Mouse (Mus musculus): ENCODE measurements at regions not wholly inside any gene's neighbourhood (a gene's known extent, or its start where the extent isn't known, plus 50 kb on each side); places are given as distances from the start of the nearest gene placed in this dataset.
A peak's percentile ranks its signal among the peaks of the same experiment; 100 is the strongest.
"Not testable (repeated sequence)": the region's sequence is repeated elsewhere in the genome, so short reads cannot be mapped to it uniquely, and the experiment has no call there.

DNA sequence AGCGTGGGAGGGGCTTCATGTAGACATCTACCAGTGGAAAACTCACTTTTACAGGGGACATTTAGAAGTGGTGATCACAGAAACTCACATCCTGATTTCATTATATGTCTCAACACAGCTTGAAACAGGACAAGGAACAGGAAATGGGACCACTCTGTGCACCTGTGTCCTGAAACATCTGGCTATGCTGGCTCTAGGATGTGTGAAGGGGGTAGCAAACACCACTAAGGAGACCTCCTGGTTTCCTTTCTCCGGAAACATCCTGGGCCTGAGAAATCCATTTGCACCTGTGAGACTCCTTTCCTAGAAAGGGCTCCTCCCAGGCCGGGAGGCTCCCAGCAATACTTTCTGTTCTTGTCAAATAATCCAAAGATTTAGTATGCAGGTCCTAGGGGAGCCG lies 167.1 kb downstream of the Opa1 start:
- DNase-seq = no peak

- no peak for DNase-seq
Measured at GRCm38 (mm10) chr16:29749167-29749566, 170.0 kb downstream of the Opa1 start.

- no peak for DNase-seq
Measured at GRCm38 (mm10) chr16:29754579-29755199, 175.6 kb downstream of the Opa1 start.

- DNase-seq = no peak
Measured at GRCm38 (mm10) chr16:29758246-29758645, 179.1 kb downstream of the Opa1 start.

DNA sequence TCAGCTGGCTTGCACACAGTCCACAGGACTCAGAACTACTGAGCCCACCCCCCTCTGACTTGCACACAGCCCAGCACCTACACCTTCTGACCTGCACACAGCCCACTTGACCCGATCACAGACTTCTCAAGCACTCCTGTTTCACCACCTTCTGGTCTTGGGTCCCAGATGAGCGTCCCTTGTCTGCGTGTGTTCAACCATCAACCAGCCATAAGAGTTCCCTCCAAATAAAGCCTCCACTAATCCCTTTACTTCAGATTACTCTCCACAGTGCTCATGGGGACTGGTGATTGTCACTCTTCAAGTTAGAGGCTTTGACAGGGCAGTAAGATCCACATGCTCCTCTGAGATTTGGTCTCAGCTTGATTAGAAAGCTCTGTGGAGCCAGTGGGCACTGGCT lies 180.3 kb downstream of the Opa1 start:
- no peak for DNase-seq

DNA sequence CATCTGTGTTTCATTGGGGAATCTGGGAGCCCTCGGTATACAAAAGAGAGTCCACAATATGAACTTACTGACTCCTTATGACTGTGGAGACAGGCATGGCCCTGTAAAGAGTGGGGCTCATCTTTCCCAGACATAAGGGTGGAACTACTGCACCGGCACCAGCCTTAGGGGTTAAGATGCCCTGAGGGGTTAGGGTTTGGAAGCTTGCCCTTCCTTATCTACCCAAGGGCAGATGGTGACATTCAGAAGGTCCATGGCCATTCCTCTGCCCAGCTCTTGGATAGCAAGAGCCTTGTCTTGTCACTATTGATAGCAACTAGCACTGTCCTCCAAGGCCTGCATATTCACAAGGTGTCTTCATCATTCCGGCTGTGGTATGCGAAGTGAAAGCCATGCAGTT lies 181.5 kb downstream of the Opa1 start:
- DNase-seq = no peak

- DNase-seq = peak; percentile 51
Measured at GRCm38 (mm10) chr16:29761779-29762277, 182.7 kb downstream of the Opa1 start.

DNA sequence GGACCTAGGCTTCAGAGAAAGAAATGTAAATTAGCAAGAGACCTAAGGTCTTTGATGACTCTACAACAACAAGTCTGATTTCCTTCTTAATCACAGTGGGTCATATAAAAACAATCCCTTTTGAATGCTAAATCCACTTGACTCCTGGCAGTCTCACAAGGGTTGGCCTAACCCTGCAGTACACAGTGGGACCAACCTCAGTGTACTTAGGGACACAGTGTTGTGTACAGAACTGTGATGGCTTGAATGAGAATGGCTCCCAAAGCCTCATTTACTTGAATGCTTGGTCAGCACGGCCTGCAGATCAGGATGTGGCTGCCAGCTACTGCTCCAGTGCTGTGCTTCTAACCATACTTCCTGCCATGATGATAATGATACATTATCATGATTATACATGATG lies 185.2 kb downstream of the Opa1 start:
- DNase-seq = no peak

DNA sequence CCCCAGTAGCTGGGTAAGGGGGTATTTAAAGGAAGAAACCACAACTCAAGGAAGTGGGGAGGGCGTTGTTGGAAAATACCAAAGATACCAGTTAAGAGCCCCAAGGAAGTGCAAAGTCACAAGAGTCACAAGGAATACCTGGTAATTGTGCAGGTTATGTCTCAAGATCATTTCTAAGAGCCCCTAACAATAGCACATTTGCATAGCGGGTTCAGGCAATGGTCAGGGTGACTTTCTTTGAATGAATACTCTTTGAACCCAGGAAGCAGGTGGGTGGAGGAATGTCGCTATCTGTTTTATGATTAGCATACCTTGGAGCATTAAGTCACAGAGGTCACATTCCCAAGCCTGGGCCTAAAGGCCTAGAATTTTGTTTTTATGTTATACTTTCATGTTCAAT lies 186.7 kb downstream of the Opa1 start:
- not testable (repeated sequence) for DNase-seq

- DNase-seq = no peak
Measured at GRCm38 (mm10) chr16:29771320-29771719, 192.2 kb downstream of the Opa1 start.

- DNase-seq = no peak
Measured at GRCm38 (mm10) chr16:29771728-29772608, 192.8 kb downstream of the Opa1 start.

GRCm38 (mm10) chr16:29772609-29772988 lies 193.5 kb downstream of the Opa1 start:
- DNase-seq = no peak

- DNase-seq = no peak
Measured at GRCm38 (mm10) chr16:29773056-29773455, 193.9 kb downstream of the Opa1 start.

GRCm38 (mm10) chr16:29774949-29775348 lies 195.8 kb downstream of the Opa1 start:
- peak; percentile 23 for DNase-seq

DNA sequence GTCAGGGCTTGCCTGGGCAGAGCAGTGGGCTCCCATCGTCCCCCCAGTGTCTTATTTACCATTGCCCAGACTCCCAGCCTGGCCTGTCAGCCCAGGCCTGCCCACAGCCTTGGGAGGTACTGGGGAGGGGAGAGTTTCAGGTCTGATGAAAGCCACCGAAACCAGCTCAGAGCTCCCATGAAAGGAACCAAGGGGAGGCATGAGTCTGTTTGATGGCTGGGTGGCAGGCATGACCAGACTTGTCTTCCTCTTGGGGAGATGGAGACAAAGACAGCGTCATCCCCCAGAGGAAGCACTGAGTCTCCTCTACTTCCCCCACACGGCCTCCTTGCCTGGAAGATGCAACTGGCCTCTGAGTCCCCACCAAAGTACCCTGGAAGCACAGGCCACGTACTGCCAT lies 196.7 kb downstream of the Opa1 start:
- no peak for DNase-seq

DNA sequence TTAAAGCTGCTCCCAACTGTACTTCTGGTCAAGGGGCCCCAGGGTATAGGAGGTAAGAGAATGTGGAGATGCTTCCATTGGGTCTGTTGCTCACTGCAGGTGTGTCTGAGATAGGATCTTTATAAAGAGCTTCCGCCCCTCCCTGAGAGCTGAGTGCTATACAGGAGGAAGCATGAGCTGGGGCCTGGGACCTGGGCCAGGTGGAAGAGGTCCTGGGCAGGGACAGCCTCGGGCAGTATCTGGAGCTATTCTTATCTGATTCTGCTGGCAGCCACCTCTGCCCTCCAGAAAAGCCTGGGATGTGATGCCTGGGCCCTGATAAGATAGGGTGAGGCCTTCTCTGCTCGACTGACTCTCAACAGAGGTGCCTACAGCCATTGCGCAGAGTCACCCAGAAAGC lies 203.3 kb downstream of the Opa1 start:
- DNase-seq = no peak

GRCm38 (mm10) chr16:29785114-29785513 lies 206.0 kb downstream of the Opa1 start:
- DNase-seq = no peak

DNA sequence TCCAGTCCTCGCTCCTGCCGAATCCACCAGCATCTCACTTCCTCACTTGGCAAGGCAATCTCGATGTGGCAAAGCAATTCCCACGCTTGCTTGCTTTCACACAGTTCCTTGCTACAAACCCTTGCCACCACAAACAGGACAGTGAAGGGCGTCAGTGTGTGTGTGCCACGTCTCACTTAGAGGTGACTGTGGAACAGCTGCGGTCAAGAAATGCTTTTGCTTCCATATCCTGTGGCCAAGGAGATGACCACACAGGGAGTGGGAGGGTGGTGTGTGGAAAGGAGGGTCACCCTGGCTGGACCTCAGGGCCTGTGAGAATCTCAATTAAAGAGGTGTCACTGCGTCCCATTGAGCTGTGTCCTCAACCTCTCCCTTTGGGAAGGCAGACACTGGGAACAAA lies 207.4 kb downstream of the Opa1 start:
- no peak for DNase-seq

DNA sequence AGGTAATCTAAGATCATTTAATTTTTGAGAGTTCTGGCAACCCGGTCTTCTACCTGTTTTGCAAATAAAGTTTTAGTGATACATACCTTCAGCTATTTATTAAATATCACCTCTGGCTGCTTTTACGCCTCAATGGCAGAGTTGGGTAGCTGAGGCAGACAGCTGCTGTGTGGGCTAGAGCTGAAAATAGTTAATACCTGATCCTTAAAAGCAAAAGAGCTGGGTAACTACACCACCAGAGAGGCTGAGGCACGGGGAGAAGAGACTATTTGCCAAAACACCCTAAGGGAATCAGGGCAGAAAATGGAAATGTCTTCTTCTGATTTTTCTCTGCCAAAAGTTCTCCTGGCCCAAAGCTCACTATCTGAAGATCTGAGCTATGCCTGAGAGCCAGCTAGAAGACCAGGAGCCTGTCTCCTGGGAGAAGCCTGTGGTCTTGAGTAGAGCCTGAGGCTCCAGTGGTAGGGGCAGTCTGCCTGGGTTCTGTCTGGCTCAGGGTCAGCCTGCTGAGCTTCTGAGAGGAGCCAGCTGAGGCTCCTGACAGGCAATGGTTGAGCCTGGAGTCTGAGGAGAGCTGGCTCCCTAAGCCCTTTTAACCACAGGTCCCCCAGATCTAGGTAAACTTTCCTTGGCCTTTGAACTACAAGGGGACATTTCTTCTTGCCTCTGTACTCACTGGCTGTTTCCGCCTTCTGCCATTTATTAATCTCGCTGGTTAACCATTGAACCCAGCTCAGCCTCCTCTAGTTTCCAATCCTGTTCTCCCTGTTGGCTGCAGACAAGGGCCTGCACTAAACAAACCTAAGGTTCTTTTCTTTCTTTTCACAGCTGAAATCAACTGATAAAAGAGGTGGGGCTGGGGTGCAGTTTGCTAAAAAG lies 208.7 kb downstream of the Opa1 start:
- peak; percentile 28 for DNase-seq

GRCm38 (mm10) chr16:29790064-29790463 lies 210.9 kb downstream of the Opa1 start:
- DNase-seq = no peak

- DNase-seq = no peak
Measured at GRCm38 (mm10) chr16:29799250-29799649, 220.1 kb downstream of the Opa1 start.

DNA sequence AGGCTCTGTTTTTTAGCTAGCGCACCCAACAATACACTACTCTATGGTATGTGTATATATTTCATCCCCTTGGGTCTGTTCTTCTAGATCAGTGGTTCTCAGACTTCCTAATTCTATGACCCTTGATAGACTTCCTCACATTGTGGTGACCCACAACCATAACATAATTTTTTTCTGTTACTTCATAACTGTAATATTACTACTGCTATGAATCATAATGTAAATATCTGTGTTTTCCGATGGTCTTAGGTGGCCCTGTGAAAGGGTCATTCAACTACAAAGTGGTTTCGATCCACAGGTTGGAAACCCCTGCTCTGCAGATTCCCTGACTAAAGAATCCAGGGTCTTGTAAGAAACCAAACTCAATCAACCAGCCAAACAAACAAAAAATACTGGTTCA lies 220.8 kb downstream of the Opa1 start:
- no peak for DNase-seq

GRCm38 (mm10) chr16:29800457-29800856 lies 221.3 kb downstream of the Opa1 start:
- no peak for DNase-seq
